Mouse (Mus musculus) limb, embryonic 14.5 days (tissue): ENCODE data around the gene 4930524J08Rik. TPM values are rescaled to one million over a fixed set of nuclear protein-coding genes. Genes with fewer than 3 reads are reported as not detected.

ENCODE experiments used
- ATAC-seq: fragments of 200-750 bp; cut with Nextera tagmentation; 2 replicates; pipeline ENCODE4 v1.8.0; 2017; ENCODE audit warnings: low read depth, moderate number of reproducible peaks, moderate TSS enrichment; ENCODE audit not compliant: low FRiP score
- DNase-seq: peaks from one replicate; pipeline ENCODE4 v3.0.0-alpha.2; 2015; ENCODE audit warnings: low spot score
- H3K27ac ChIP-seq: fragments of 300-500 bp; sonication (generic); replicated peaks from 2 replicates; pipeline ENCODE4 v1.5.1; 2014; ENCODE audit warnings: low read depth, mild to moderate bottlenecking, low read length, moderate library complexity, mixed read lengths
- H3K27me3 ChIP-seq: fragments of 300-500 bp; sonication (generic); 2 replicates; pipeline ENCODE4 v1.6.1; 2014; ENCODE audit warnings: low read length, mixed read lengths; ENCODE audit not compliant: control insufficient read depth, insufficient read depth
- H3K36me3 ChIP-seq: fragments of 300-500 bp; sonication (generic); 2 replicates; pipeline ENCODE4 v1.6.1; 2014; ENCODE audit warnings: mild to moderate bottlenecking, low read length, moderate library complexity, mixed read lengths; ENCODE audit not compliant: control insufficient read depth, insufficient read depth
- H3K4me1 ChIP-seq: fragments of 300-500 bp; sonication (generic); 2 replicates; pipeline ENCODE4 v1.6.1; 2014; ENCODE audit warnings: antibody characterized with exemption, low read length, mixed read lengths; ENCODE audit not compliant: control insufficient read depth, insufficient read depth
- H3K4me2 ChIP-seq: fragments of 300-500 bp; sonication (generic); replicated peaks from 2 replicates; pipeline ENCODE4 v1.6.1; 2014; ENCODE audit warnings: low read depth, mild to moderate bottlenecking, low read length, moderate library complexity; ENCODE audit not compliant: severe bottlenecking
- H3K4me3 ChIP-seq: fragments of 300-500 bp; sonication (generic); replicated peaks from 2 replicates; pipeline ENCODE4 v1.5.1; 2014; ENCODE audit warnings: low read length
- H3K9ac ChIP-seq: fragments of 300-500 bp; sonication (generic); 2 replicates; pipeline ENCODE4 v1.6.1; 2014; ENCODE audit warnings: mild to moderate bottlenecking, low read depth, low read length, moderate library complexity; ENCODE audit not compliant: severe bottlenecking
- H3K9me3 ChIP-seq: fragments of 300-500 bp; sonication (generic); 2 replicates; pipeline ENCODE4 v1.6.1; 2016; ENCODE audit warnings: low read length; ENCODE audit not compliant: control insufficient read depth
- POLR2A ChIP-seq: fragments of 200-500 bp; IDR thresholded peaks from 2 replicates; pipeline ENCODE4 v1.8.0; 2012; ENCODE audit warnings: inconsistent platforms, mild to moderate bottlenecking, moderate library complexity, borderline replicate concordance; ENCODE audit not compliant: insufficient read depth, insufficient read length; ENCODE audit errors: extremely low read depth
- WGBS: fragments of 180-500 bp; shearing (Covaris S2); extraction: QIAGEN DNeasy Blood & Tissue Kit; methylation state at CpG from one replicate; pipeline ENCODE4 v1.1.7; 2014; 5-methylcytosine and 5-hydroxymethylcytosine counted together
- polyA plus RNA-seq, 2 experiments: library from polyadenylated mRNA; depleted of rRNA in 1 of 2; stranded (reverse) in 1 of 2; unstranded in 1 of 2; fragments of >200 nt; fragmentation: Nextera tagmentation in 1 of 2; extraction: Ambion mirVana in 1 of 2; gene quantifications; 2 replicates each; pipeline versions ENCODE4 v1.2.1 to v1.2.3; 2012 to 2014

4930524J08Rik gene
- polyA plus RNA-seq, 2 experiments = 2.0 to 6.6 TPM

DNA sequence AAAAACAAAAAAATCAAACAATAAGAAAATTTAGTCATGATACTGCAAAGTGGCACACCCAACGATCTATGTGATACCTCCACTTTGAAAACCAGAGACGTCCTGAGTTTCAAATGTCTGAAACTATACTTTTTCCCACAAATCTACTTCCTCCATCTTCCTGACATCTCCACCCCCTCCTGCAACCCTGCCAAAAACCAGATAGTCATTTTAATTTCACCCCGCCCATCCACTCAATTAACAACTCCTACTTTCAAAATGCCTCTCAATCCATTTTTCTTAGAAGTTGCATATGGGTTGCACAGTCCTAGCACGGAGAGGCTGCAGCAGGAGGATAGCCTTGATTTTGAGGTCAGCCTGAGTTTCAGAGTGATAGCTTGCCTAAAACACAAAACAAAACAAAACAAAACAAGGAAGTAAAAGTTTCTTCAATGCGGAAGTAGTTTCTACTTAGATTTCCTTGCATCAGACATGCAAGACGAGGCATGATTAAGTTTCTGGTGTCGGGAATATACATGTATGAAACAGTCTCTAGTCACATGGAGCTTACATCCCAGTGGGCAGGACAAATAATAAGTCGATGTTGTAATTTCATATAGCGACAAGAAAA is 4.7 kb downstream of the 4930524J08Rik start:
- H3K9me3 ChIP-seq = no peaks in the 10 kb centered on the region
- H3K9ac ChIP-seq = no peak overlapping the region
- ATAC-seq = no peak
- H3K4me1 ChIP-seq = 0 out of 2 replicates have a peak, but pooled peaks cover 2% of the 10 kb centered on the region
- no peak overlapping the region for H3K4me2 ChIP-seq
- 90% methylated on average over 9 of the region's 9 CpGs for WGBS
- TF ChIP-seq POLR2A = no peak
- H3K27me3 ChIP-seq = no peaks in the 10 kb centered on the region
- no peak for DNase-seq
- no peaks in the 10 kb centered on the region for H3K36me3 ChIP-seq
- H3K4me3 ChIP-seq = no peak overlapping the region
- H3K27ac ChIP-seq = no peak overlapping the region

GRCm38 (mm10) chr5:99994166-99994565 is 15.3 kb downstream of the 4930524J08Rik start:
- no peak overlapping the region for H3K9ac ChIP-seq
- H3K4me3 ChIP-seq = no peak overlapping the region
- H3K27me3 ChIP-seq = no peaks in the 10 kb centered on the region
- H3K27ac ChIP-seq = no peak overlapping the region
- TF ChIP-seq POLR2A = no peak
- no peaks in the 10 kb centered on the region for H3K36me3 ChIP-seq
- no peak for DNase-seq
- H3K9me3 ChIP-seq = no peaks in the 10 kb centered on the region
- no peaks in the 10 kb centered on the region for H3K4me1 ChIP-seq
- ATAC-seq = no peak
- 80% methylated on average over 3 of the region's 3 CpGs for WGBS
- no peak overlapping the region for H3K4me2 ChIP-seq

- no peak for DNase-seq
- no peak overlapping the region for H3K9ac ChIP-seq
- no peaks in the 10 kb centered on the region for H3K36me3 ChIP-seq
- no peak overlapping the region for H3K4me2 ChIP-seq
- H3K27me3 ChIP-seq = no peaks in the 10 kb centered on the region
- WGBS = 92% methylated on average over 3 of the region's 3 CpGs
- no peak for TF ChIP-seq POLR2A
- H3K9me3 ChIP-seq = no peaks in the 10 kb centered on the region
- no peaks in the 10 kb centered on the region for H3K4me1 ChIP-seq
- ATAC-seq = no peak
- H3K4me3 ChIP-seq = no peak overlapping the region
- H3K27ac ChIP-seq = no peak overlapping the region
Observed at GRCm38 (mm10) chr5:99994680-99995079, 15.8 kb downstream of the 4930524J08Rik start.

DNA sequence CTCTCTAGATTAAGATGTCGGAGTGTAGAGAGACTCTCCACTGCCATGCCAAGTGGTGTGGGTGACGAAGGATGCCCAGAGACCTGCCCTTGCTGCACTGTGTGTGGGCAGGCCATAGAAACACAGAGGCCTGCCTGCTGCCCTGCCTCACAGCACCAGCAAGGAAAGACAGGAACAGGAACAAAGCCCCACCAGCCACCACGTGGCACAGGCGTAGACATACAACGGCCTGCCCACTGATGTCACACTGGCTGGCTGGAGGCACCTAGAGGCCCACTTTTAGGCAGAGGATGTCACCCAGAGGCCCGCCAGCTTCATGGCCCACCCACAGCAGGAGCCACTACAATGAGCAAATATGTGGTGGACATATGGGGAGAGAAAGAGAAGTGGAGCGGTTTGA is 21.2 kb downstream of the 4930524J08Rik start:
- Histone ChIP-seq H3K4me3 (no peak overlapping the region), H3K9me3 (no peaks in the 10 kb centered on the region), H3K4me1 (no peaks in the 10 kb centered on the region), H3K27ac (no peak overlapping the region), H3K36me3 (no peaks in the 10 kb centered on the region), H3K9ac (no peak overlapping the region), H3K27me3 (no peaks in the 10 kb centered on the region), H3K4me2 (no peak overlapping the region)
- DNase-seq (no peak), ATAC-seq (no peak)
- 83% methylated on average over 7 of the region's 7 CpGs for WGBS
- no peak for TF ChIP-seq POLR2A

GRCm38 (mm10) chr5:100000500-100000899 is 21.6 kb downstream of the 4930524J08Rik start:
- WGBS = 41% methylated on average over 7 of the region's 8 CpGs
- H3K4me1 ChIP-seq = no peaks in the 10 kb centered on the region
- DNase-seq (no peak), ATAC-seq (no peak)
- no peaks in the 10 kb centered on the region for H3K9me3 ChIP-seq
- H3K27me3 ChIP-seq = no peaks in the 10 kb centered on the region
- no peak overlapping the region for H3K27ac ChIP-seq
- no peak overlapping the region for H3K4me2 ChIP-seq
- no peaks in the 10 kb centered on the region for H3K36me3 ChIP-seq
- TF ChIP-seq POLR2A = no peak
- H3K4me3 ChIP-seq = no peak overlapping the region
- H3K9ac ChIP-seq = no peak overlapping the region
